Mouse (Mus musculus) spleen, adult 2 months (tissue): ENCODE data around the gene Casz1.

ENCODE experiments used
- CTCF ChIP-seq: fragments of 200-500 bp; IDR thresholded peaks from 2 replicates; pipeline ENCODE4 v1.5.1; 2011; ENCODE audit warnings: mild to moderate bottlenecking, inconsistent platforms; ENCODE audit not compliant: insufficient read depth, insufficient read length, insufficient replicate concordance; ENCODE audit errors: extremely low read depth
- POLR2A ChIP-seq: fragments of 200-500 bp; IDR thresholded peaks from 2 replicates; pipeline ENCODE4 v1.6.1; 2011; ENCODE audit warnings: low read depth, low read length, inconsistent platforms

DNA sequence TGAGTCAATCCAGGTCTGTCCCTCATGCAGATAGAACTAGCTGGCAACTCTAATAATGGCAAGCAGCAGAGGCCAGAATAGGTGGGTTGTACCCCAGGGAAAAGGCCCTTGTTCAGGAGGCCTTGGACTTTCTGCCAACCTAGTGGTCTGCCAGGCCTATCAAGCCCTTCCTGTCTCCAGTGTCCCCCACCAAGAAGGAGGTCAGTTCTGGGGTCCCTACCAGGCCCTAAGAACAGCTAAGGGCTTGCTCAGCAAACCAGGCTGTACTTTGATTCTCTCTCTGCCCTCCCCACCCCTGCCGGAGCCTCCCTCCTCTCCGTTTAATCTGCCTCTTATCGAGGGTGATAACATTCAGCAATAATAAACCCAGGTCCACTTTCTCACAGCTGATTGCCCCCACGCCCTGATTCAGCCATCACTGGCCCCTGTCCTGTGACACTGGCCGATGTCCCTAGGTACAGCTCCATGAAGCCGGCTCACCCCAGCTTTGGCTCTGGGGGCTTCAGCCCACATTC, 19.1 kb upstream of the Casz1 start:
- TF ChIP-seq POLR2A (no peak), CTCF (no peak)
